Mouse (Mus musculus): ENCODE measurements around the gene D630023F18Rik. TPM values are rescaled to one million over a fixed set of nuclear protein-coding genes. Genes with fewer than 3 reads are reported as not detected.

The D630023F18Rik gene
- polyA plus RNA-seq (2016; fragmentation: Nextera tagmentation; extraction: Ambion mirVana), result 0.14 and 0.25 TPM in 2 replicates

DNA sequence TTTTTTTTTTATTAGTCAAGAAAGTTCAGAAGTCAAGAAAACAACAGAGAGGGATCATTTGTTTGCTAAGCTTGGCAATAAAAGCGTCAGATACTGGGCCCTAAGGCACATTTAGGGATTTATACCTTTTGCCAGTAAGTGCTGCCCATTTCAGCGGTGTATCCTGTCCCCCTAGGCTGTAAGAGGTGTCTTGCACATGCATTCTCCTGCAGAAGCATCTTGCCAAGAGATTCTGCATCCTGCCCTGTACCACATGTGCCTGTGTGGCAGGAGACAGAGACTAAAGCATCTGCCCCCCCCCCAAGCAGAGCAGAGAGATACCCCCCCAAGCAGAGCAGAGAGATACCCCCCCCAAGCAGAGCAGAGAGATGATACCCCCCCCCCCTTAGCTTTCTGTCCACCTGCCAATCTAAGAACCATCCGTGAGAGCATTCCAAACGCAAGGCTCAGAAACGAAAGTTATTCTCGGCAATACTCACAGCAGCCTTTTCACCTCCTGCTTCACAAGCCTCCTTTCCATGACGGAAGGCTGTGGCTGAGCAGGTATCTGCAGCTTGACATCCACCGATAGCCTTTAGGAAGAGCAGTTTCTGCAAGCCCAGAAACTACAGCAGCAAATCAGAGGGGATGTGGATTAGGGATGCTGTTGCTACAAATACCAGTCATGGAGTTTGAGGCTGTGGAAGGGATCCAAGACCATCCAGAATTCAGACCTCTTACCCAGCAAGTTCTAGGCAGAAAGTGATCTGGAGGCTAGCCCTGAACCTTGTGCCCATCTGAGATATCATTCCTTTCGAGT lies at the start of gene D630023F18Rik:
Gene D630023F18Rik, minus strand, starts transcription at position 641 of the 799 bp plus-strand sequence.
- no peaks in the 10 kb centered on the region for H3K36me3 ChIP-seq (replicated peaks)
- H3K27me3 ChIP-seq (ENCODE audit: poor library complexity, severe bottlenecking), result no peaks in the 10 kb centered on the region
- H3K4me1 ChIP-seq, result peaks cover 5% of the 10 kb centered on the region; the same call in 1 of the 2 replicates
- H3K9me3 ChIP-seq, result no peaks in the 10 kb centered on the region
- peak within 1 kb of the TSS; percentile 36 for H3K4me3 ChIP-seq
- WGBS, result 26% methylated on average over 9 of the region's 9 CpGs
- DNase-seq (ENCODE audit: extremely low spot score, low spot score), result no peak
- no peak within 1 kb of the TSS for H3K27ac ChIP-seq

DNA sequence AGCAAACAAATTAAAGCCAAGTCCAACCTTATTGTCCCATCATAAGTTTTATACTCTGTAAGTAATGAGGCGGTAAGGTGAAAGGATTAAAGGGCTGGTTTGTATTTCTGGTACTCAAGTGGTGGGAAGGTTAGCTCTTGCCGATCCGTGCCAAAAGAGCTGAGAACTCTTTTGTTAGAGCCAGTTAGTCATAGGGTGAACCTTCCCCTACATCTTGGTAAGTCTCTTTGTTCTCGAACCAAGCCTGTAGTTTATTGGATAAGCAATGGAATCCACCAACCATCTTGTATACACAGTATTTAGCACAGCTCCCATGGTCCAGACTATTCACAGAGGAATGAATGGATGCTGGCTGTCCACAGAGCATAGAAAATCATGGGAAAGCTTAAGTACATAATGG lies 48.6 kb upstream of the D630023F18Rik start:
- Histone ChIP-seq H3K27ac (no peak overlapping the region), H3K9me3 (no peaks in the 10 kb centered on the region), H3K4me3 (no peak overlapping the region), H3K36me3 (replicated peaks) (peaks cover 88% of the 10 kb centered on the region), H3K27me3 (ENCODE audit: poor library complexity, severe bottlenecking) (no peaks in the 10 kb centered on the region), H3K4me1 (peaks cover 23% of the 10 kb centered on the region)
- 58% methylated on average over 4 of the region's 4 CpGs for WGBS
- DNase-seq (ENCODE audit: extremely low spot score, low spot score), result no peak

DNA sequence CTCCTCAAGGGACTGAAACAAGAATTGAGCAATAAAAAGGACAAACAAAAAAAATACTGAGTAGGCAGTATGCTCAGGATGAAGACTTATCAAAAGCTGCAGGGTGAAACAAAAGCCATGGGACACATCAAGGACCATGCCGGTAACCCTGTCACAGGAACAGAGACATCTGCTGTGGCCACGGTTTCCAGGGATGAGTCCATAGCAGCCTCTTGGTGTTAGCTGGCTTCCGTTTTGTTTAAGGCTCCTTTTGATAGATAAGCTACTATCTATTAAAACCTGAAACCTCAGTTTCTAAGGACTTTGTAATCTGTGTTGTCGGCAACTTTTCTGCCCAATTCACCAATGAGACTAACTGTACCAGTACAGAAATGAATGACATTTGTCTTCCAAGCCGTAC lies 46.9 kb upstream of the D630023F18Rik start:
- Histone ChIP-seq H3K27ac (no peak overlapping the region), H3K4me1 (peaks cover 12% of the 10 kb centered on the region), H3K4me3 (no peak overlapping the region), H3K9me3 (no peaks in the 10 kb centered on the region), H3K36me3 (replicated peaks) (peaks cover 99% of the 10 kb centered on the region), H3K27me3 (ENCODE audit: poor library complexity, severe bottlenecking) (no peaks in the 10 kb centered on the region)
- DNase-seq (ENCODE audit: extremely low spot score, low spot score), result no peak
- WGBS, result 92% methylated on average over 5 of the region's 5 CpGs

DNA sequence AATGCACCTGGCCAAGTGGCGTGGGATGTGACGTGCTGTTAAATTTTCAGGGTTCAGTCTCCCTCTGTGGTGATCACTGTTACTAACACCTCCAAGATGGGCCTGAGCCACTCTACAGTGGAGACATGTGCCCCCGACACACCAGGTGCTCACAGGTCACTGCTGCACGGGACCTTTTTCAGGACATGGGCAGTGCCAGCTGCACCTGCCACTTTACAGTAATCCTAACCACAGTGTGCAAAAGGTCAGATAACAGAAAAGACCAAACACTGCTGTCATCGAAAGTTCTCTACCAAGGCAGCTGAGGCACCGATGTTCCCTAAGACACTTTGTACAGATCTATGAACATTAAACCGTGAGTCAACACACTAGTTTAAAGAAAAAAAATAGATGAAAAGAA lies 46.5 kb upstream of the D630023F18Rik start:
- Histone ChIP-seq H3K4me3 (no peak overlapping the region), H3K27ac (no peak overlapping the region), H3K9me3 (no peaks in the 10 kb centered on the region), H3K36me3 (replicated peaks) (peaks cover 100% of the 10 kb centered on the region), H3K27me3 (ENCODE audit: poor library complexity, severe bottlenecking) (no peaks in the 10 kb centered on the region), H3K4me1 (peaks cover 12% of the 10 kb centered on the region)
- DNase-seq (ENCODE audit: extremely low spot score, low spot score), result no peak
- 94% methylated on average over 7 of the region's 7 CpGs for WGBS

DNA sequence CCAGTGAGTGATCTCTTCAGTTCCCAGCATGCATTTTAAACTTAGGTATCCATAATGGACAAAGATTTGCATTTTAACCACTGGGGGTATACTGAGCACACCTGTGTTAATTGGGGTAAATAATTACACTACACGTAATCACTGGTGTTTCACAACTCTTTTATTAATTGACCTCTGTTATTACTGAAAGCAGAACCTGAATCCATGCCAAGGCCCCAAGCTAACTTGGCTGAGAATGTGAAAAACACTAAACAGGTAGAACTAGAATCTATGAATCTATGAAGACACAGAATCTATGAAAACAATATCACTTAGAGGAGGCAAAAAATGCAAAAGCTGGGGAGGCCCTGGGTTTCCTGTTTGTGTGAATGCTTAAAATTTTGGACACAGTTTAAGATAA lies 44.5 kb upstream of the D630023F18Rik start:
- Histone ChIP-seq H3K27ac (no peak overlapping the region), H3K36me3 (replicated peaks) (peaks cover 98% of the 10 kb centered on the region), H3K27me3 (ENCODE audit: poor library complexity, severe bottlenecking) (no peaks in the 10 kb centered on the region), H3K9me3 (no peaks in the 10 kb centered on the region), H3K4me1 (peaks cover 9% of the 10 kb centered on the region), H3K4me3 (no peak overlapping the region)
- 91% methylated on average over 1 of the region's 1 CpGs for WGBS
- no peak for DNase-seq (ENCODE audit: extremely low spot score, low spot score)

DNA sequence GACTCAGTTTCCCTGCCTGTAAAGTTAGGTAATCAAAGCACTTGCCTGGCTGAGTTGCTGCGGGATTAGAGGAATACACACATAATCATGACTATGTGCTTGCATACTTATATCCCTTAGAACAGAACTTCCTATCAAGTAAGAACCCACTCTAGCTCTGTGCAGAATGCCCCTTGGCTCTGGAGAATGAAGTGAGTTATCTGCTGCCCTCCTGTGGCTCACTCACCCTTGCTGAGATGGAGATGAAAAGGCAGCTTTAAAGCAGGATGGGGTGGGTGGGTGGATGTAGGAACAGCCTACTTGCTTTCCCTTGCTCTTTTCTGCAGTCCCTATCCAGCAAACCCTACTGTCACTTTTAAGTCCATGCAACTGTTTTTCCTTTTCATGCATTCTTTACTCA lies 39.2 kb upstream of the D630023F18Rik start:
- Histone ChIP-seq H3K4me1 (no peaks in the 10 kb centered on the region), H3K9me3 (no peaks in the 10 kb centered on the region), H3K27ac (no peak overlapping the region), H3K36me3 (replicated peaks) (peaks cover 95% of the 10 kb centered on the region), H3K27me3 (ENCODE audit: poor library complexity, severe bottlenecking) (no peaks in the 10 kb centered on the region), H3K4me3 (no peak overlapping the region)
- no peak for DNase-seq (ENCODE audit: extremely low spot score, low spot score)
- WGBS, result 98% methylated on average over 1 of the region's 1 CpGs

DNA sequence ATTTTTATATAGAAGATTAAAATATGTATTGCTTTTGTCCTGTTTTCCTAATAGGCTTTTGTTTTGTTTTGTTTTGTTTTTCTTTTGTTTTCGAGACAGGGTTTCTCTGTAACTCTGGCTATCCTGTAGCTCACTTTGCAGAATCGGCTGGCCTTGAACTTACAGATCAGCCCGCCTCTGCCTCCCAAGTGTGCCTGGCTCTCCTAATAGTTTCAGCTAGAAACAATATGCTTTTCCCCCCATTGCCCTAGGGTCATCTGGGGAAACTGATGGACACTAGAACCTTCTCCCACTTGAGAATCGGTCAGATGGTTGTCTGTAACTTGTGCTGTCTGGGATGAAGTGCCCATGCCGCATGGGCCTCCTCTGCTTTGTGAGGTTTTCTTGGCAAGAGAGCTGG lies 33.1 kb upstream of the D630023F18Rik start:
- WGBS, result 91% methylated on average over 5 of the region's 5 CpGs
- peaks cover 42% of the 10 kb centered on the region for H3K36me3 ChIP-seq (replicated peaks)
- no peak overlapping the region for H3K4me3 ChIP-seq
- no peak overlapping the region for H3K27ac ChIP-seq
- DNase-seq (ENCODE audit: extremely low spot score, low spot score), result no peak
- H3K4me1 ChIP-seq, result no peaks in the 10 kb centered on the region
- no peaks in the 10 kb centered on the region for H3K9me3 ChIP-seq
- no peaks in the 10 kb centered on the region for H3K27me3 ChIP-seq (ENCODE audit: poor library complexity, severe bottlenecking)

DNA sequence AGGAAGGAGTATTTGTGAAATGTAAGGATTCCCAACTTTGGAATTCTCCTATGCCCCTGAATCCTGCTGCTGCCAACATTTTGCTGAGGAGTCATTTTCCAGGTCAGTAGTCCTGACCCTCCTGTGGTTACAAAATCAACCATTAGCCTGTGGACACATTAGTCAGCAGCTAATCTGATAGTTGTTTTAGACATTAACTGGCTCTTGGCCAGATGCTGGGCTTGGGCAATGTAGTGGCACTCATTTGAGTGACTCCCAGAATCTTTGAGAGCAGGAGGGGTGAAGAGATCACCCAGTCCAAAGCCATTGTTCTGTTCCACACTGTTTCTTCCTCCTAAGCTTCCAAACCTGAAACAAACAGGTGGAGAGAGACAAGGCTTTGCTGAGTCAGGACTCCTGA lies 31.8 kb upstream of the D630023F18Rik start:
- DNase-seq (ENCODE audit: extremely low spot score, low spot score), result no peak

DNA sequence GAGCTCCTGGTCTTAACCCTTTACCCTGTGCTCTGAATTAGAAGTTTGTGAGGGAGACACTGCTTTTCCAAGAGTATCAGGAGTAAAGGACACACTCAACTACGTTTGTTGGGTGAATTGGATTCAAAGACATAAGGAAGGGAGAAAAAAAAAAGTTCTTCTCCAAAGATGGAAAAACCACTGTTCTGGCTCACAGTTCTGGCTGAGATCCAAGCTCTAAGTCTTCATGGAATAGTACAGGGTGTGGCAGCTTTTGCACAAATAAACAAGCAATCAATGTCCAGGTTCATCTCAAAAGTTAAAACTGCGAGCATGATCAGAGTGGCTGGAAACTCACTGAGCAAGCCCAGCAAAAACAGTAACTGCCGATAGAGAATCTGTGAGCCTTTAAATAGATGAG lies 25.0 kb upstream of the D630023F18Rik start:
- H3K27me3 ChIP-seq (ENCODE audit: poor library complexity, severe bottlenecking), result no peaks in the 10 kb centered on the region
- no peak overlapping the region for H3K27ac ChIP-seq
- DNase-seq (ENCODE audit: extremely low spot score, low spot score), result no peak
- H3K4me1 ChIP-seq, result no peaks in the 10 kb centered on the region
- no peaks in the 10 kb centered on the region for H3K36me3 ChIP-seq (replicated peaks)
- no peak overlapping the region for H3K4me3 ChIP-seq
- no peaks in the 10 kb centered on the region for H3K9me3 ChIP-seq
- 90% methylated on average over 3 of the region's 3 CpGs for WGBS

More for the DNA sequence above, 31.8 kb upstream of the D630023F18Rik start:
- no peaks in the 10 kb centered on the region for H3K9me3 ChIP-seq
- H3K4me1 ChIP-seq, result no peaks in the 10 kb centered on the region
- H3K4me3 ChIP-seq, result no peak overlapping the region
- peaks cover 29% of the 10 kb centered on the region for H3K36me3 ChIP-seq (replicated peaks)
- no peaks in the 10 kb centered on the region for H3K27me3 ChIP-seq (ENCODE audit: poor library complexity, severe bottlenecking)
- H3K27ac ChIP-seq, result no peak overlapping the region

DNA sequence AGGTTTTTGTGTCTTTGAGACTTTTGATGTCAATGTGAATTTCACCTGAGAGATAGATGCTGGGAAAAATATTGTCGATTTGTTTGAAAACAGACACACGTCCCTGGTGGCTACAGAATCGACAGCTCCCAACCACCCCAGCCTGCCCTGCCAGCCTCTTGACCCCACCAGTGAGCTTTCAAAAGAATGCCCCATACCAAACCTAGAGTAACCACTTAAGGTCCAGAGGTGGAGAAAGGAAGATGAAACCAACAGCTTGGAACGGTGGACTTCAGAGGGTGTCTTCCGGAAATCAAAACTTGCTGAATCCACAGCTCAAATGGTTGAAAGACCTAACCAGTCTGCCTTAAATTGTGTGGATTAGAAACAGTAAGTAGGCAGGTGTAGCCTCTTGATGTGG lies 24.3 kb upstream of the D630023F18Rik start:
- no peaks in the 10 kb centered on the region for H3K9me3 ChIP-seq
- DNase-seq (ENCODE audit: extremely low spot score, low spot score), result no peak
- H3K36me3 ChIP-seq (replicated peaks), result no peaks in the 10 kb centered on the region
- H3K4me1 ChIP-seq, result no peaks in the 10 kb centered on the region
- 94% methylated on average over 5 of the region's 5 CpGs for WGBS
- H3K27ac ChIP-seq, result no peak overlapping the region
- no peaks in the 10 kb centered on the region for H3K27me3 ChIP-seq (ENCODE audit: poor library complexity, severe bottlenecking)
- H3K4me3 ChIP-seq, result no peak overlapping the region

DNA sequence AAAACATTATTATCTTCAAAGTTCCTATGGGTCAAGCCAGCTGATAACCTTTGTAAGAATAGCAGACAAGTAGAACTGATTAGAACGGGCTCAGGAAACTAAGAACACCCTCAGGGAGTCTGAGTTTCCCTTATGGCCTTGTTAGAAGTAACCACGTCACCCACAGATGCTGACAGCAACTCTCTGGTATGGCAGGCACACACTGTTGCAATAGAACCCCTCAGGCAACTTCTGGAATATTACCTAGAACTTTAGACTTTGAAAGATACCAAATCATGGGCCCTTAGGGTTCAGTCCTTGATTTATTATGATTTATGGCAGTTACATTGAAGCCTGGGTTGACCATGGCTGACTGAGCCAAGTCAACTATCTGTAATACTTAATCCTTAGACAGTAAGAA lies 23.6 kb upstream of the D630023F18Rik start:
- Histone ChIP-seq H3K27ac (no peak overlapping the region), H3K27me3 (ENCODE audit: poor library complexity, severe bottlenecking) (no peaks in the 10 kb centered on the region), H3K9me3 (no peaks in the 10 kb centered on the region), H3K4me1 (no peaks in the 10 kb centered on the region), H3K4me3 (no peak overlapping the region), H3K36me3 (replicated peaks) (no peaks in the 10 kb centered on the region)
- no peak for DNase-seq (ENCODE audit: extremely low spot score, low spot score)
- WGBS, result 70% methylated on average over 2 of the region's 2 CpGs

DNA sequence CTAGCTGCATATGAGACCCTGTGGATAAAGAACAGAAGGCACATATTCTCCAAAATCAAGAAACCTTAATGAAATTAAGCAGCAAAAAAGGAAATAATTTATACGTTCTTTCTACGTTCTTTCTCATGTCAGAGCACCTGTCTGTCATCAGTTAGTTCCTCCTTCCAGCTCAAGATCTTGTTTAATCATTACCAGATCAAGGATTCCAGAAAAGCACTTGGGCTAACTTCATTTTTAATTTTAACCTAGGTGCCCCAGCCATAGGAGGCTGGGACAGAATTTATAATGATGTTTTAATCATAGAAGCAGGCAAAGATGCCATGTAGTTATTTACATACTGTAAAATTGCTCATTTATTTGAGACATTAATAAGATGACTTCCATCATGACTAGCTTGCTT lies 21.8 kb upstream of the D630023F18Rik start:
- Histone ChIP-seq H3K4me1 (no peaks in the 10 kb centered on the region), H3K4me3 (no peak overlapping the region), H3K9me3 (no peaks in the 10 kb centered on the region), H3K36me3 (replicated peaks) (no peaks in the 10 kb centered on the region), H3K27me3 (ENCODE audit: poor library complexity, severe bottlenecking) (no peaks in the 10 kb centered on the region), H3K27ac (no peak overlapping the region)
- DNase-seq (ENCODE audit: extremely low spot score, low spot score), result no peak
- 90% methylated on average over 2 of the region's 2 CpGs for WGBS

DNA sequence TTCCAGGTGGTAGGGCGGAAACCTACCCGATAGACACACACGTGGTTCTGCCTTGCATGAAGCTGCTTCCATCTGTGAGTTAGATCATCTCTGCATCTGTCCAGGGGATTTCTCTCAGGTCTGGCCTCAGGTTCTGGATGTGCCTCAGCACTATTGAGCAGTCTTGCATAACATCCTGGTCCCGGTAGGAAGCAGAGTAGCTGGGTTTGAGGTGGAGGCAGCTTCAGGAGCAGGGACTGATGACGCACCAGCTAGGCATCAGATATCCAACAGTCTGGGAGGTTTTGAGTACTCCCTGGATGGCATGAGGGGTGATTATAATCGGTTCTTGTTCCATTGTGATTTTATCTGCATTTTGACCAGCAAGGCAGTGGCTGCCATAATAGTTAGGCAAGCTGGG lies 14.5 kb upstream of the D630023F18Rik start:
- no peak for DNase-seq (ENCODE audit: extremely low spot score, low spot score)
- WGBS, result 89% methylated on average over 6 of the region's 6 CpGs
- H3K4me3 ChIP-seq, result no peak overlapping the region
- no peak overlapping the region for H3K27ac ChIP-seq
- H3K36me3 ChIP-seq (replicated peaks), result no peaks in the 10 kb centered on the region
- no peaks in the 10 kb centered on the region for H3K9me3 ChIP-seq
- H3K4me1 ChIP-seq, result no peaks in the 10 kb centered on the region
- no peaks in the 10 kb centered on the region for H3K27me3 ChIP-seq (ENCODE audit: poor library complexity, severe bottlenecking)

Data from forebrain, embryonic 10.5 days (tissue).